Mouse (Mus musculus): ENCODE results near the gene Igfn1.

Gene Igfn1

DNA sequence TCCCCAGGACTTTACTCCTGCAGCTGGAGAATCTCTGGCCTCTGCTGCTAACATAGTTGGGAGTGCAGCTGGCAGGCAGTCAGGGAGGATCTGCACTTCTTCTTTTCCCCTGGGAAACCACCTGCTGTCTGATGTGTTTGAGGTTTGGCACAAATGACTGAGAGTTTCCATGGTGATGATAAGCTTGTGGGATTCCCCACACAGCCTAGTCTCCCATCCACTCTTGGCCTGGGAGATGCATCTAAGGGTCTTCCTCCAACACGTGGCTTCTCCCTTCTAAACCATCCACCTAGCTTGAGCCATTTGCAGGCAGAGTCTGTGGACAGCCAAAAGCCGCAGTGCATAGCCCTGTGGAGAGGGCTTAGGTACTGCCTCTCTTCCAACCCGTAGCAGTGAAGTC lies 76.3 kb downstream of the Igfn1 start:
- no peak for DNase-seq (ENCODE audit: low spot score)

DNA sequence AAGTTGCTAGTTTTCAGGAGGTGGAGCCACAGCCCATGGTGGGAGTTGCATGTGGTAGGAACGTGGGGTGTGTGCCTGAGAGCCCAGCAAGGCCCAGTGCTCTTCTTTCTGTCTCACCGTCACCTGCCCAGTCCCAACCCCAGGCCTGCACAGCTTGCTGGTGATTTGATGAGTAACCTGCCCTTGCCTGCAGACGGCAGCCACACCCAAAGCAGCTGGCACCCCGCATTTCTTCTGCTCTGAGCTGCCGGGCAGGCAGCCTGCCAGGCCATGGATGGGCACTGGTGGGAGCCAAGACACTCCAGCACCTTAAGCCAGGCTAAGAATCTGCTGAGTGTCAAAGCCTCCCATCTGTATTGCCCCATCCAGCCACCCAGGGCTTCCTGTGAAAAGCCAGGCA lies 80.3 kb downstream of the Igfn1 start:
- no peak for DNase-seq (ENCODE audit: low spot score)

DNA sequence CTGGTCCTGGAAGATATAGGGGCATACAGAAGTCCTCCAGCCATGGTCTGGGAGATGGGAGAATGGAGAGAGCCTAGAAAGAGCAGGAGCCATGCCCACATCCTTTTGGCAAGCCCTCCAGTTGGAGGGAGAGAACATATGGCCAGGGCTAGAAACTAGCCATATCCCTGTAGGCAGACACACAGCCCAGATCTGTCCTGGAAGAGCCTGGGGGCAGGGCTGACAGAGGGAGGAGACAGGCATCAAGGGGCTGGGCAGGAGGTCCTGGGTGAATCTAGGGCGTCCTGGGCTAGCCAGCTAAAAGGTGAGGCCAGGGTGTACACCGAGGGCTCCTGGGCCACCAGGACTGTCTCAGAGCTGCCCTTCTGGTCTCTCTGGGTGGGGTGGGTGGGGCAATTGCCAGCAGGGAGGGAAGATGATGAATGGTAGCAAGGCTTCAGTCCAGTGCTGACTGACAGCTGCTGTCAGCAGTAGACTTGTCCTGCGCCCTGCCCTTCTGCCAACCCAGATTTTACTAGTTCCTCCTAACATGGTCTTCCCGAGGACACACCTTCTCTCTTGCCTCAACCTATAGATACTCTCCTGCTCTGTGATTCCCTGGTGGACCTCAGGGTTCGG lies 81.7 kb downstream of the Igfn1 start:
- DNase-seq (ENCODE audit: low spot score) = no peak

DNA sequence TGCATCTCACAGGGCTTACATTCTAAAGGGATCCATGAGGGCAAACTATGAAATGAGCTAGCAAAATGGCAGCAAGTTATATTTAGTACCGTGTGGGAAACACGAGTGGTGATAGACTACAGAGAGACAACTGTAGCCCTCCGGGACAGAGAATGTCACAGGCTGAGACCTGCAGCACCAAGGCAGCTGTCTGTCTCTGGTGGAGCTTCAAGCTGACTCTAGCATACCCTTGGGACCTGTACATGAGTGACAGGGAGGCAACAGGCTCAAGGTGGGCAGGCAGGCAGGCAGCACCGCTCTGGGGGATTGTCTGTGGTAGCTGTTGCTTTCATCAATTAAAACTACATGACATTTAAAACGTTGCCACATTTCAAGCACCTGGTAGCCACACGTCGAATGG lies 82.9 kb downstream of the Igfn1 start:
- DNase-seq (ENCODE audit: low spot score) = no peak

DNA sequence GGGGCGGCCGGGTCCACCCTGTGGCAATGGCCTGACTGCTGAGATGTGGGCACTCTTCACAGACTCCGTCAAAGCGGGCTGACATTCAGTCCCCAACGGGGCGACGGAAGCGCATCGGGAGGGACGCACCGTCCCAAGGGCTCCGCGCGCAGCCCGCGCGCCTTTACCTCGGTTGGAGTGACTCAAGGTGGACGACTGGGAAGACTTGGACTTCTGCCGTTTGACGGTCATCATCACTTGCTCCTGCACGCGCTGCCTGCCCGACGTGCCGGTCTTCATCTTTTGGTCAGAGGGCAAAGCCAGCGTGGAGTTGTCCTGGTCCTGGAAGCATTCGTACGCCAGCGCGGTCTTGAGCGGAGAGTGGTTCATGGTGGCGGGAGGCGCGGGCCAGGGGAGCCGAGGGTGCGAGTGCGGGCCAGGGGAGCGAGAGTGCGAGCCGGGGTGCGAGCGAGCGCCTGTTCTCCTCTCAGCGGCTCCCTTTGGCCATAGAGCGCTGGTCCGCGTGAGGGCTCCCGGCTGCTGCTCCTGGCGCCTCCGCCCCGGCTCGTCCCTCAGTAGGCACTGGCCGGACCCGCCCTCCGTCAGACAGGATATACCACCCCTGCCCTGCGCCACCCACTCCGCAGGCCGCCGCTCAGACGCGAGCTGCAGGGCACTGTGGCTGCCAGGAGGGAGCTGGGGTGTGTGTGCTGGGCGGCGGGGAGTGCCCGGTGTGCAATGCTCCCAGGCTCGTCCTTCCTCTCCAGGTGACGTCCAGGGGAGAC lies 87.3 kb downstream of the Igfn1 start, which contains the start of gene Pkp1:
TSS of gene Pkp1 (minus strand) at position 564 of the 764 bp plus-strand sequence.
- no peak for DNase-seq (ENCODE audit: low spot score)

DNA sequence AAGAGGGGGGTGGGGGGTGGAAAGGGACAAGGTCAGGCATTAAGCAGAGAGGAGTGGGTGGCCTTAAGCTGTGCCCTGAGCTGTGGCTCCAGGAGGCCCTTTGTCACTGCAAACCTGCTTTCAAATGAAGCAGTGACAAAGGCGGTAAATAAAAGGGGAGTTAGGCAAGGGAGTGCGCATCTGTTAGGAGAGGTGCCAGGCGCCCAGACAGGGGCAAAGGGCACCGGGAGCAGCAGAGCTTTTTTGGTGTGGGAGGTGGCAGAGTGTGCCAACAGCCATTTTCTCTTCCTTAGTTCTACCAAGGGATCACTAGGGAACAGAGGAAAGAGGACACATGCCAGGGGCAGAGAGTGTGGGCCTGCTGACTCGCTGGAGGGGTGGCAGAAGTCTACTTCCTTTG lies 88.9 kb downstream of the Igfn1 start:
- DNase-seq (ENCODE audit: low spot score) = no peak

DNA sequence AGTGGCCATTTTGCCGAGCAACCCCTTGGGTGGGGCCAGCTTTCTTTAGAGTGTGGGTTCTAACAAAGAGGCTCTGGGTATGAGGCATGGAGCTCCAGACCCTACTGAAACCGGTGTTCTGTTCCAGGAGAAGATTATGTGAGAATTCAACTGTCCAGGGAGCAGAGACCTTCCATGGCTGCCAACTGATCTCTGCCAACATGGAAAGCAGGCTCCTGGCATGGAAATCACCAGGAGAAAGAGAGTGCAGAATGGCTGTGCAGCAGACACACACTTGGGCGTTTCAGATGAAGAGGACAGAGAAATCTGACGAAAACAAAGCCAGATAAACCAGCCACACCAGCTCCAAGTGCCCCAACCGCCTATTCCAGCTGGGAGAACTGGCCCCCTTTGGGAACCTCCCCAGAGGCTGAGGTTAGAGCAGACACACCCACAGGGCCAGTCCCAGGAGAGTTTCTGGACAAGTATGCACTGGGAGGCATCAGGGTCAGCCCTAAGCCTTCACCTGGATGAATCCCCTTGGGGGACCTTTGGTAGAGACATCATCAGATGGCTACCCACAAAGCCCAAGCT lies 89.6 kb downstream of the Igfn1 start:
- no peak for DNase-seq (ENCODE audit: low spot score)

DNA sequence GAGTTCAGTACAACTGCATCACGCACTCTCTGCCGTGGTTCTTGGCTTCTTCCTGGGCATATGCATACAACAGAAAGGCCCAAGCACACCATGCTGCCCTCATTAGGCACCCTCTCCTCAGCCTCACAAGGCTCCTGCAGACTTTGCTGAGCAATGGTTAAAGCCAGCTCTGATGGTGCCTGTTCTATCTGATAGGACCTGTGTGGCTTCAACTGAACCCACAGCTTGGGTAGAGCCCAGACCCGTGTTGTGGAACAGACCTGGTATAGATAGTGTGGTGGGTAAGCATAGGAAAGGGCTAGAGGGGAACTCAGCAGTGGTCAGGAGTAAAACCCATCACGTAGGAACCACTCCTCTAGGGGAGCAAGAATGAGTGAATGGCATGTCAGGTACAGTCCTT lies 92.5 kb downstream of the Igfn1 start:
- DNase-seq (ENCODE audit: low spot score) = no peak

DNA sequence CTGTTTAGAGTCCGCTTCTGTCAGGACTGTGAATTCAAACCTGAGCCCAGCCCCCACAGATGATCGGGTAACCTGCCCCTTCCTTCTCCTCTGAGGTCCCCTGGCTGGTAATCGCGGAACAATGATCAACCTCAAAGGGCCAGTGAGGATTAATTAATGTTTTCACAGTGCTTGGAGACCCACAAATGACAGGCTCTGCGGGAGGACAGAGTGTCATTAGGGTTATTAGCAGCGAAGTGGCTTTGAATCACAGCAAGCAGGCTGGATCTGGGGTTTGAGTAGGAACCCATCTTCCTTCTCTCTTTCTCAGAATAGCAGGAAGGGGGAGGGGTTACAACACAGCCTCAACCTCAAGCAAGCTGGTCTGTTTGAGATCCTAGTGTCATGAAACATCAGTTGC lies 96.8 kb downstream of the Igfn1 start:
- DNase-seq (ENCODE audit: low spot score) = no peak

DNA sequence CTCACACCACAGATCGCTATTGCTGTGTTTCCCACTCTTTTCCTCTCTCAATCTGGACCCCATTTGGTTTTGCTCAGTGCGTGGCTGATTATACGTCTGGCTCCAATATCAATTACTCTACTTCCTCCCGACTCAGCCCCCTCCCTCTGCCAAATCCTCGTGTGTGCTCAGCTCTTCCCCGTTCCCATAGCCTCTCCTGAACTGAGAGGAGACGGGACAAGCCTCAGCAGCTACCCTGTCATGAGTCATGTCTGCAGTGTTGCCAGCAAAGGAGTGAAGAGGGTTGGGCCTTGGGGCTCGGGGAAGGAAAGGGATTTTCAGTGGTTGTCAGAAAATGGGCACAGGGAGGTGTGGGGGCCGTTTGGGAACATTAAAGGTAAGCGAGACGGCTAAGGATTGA lies 99.4 kb downstream of the Igfn1 start:
- no peak for DNase-seq (ENCODE audit: low spot score)

Measured in testis, postnatal 14 days (tissue).